Mouse (Mus musculus): ENCODE results near the gene Gm11639. TPM values are rescaled to one million over a fixed set of nuclear protein-coding genes. Genes with fewer than 3 reads are reported as not detected.

Gene Gm11639
- total and polyA plus RNA-seq, 3 experiments: 0.21 to 0.67 (median 0.32) TPM

- H3K9ac ChIP-seq (ENCODE audit: insufficient read depth, low read depth): no peak overlapping the region
- no peaks in the 10 kb centered on the region for H3K9me3 ChIP-seq (replicated peaks; ENCODE audit: low read length)
- in situ Hi-C loops (cut with MboI; ENCODE audit: low pct_ligation_motif_present, low pct_unique_long_range_greater_than_20kb, low sequenced_read_pairs) (no loop called here), dilution Hi-C loops (cut with MboI; ENCODE audit: extremely low pct_ligation_motif_present, extremely low pct_unique_long_range_greater_than_20kb, low sequenced_read_pairs) (no loop called here)
- H3K27me3 ChIP-seq (replicated peaks): no peaks in the 10 kb centered on the region
- H3K4me1 ChIP-seq (ENCODE audit: control insufficient read depth in 1 of 2, insufficient read depth in 2 of 2): no peaks in the 10 kb centered on the region
- peaks cover 10 to 20% of the 10 kb centered on the region in 2 experiments for H3K36me3 ChIP-seq (replicated peaks in 1 of 2; ENCODE audit: control insufficient read depth in 1 of 2, insufficient read depth in 1 of 2, low read length in 1 of 2)
- H3K4me3 ChIP-seq (replicated peaks in 1 of 3; ENCODE audit: low read depth in 2 of 3, low read length in 2 of 3, poor library complexity in 1 of 3): no peak overlapping the region
- no peak overlapping the region for H3K27ac ChIP-seq (ENCODE audit: insufficient read depth, low read depth)
- DNase-seq (ENCODE audit: extremely low read depth): no peak
- H3K4me2 ChIP-seq (ENCODE audit: insufficient read depth, low read depth, poor library complexity, severe bottlenecking): no peak overlapping the region
- no peaks in the 10 kb centered on the region for H3K79me2 ChIP-seq (replicated peaks; ENCODE audit: control insufficient read depth, extremely low read depth, insufficient read depth, poor library complexity, severe bottlenecking)
- TF ChIP-seq KAT2A (IDR thresholded peaks at IDR 0.05; ENCODE audit: insufficient replicate concordance, low read length): no peak
- TF ChIP-seq ZKSCAN1 (IDR thresholded peaks at IDR 0.05; ENCODE audit: borderline replicate concordance, low read depth, low read length): no peak
- TF ChIP-seq MAZ (IDR thresholded peaks at IDR 0.05; ENCODE audit: low read depth, low read length): no peak
- TF ChIP-seq USF1 (IDR thresholded peaks at IDR 0.05; ENCODE audit: low read depth, low read length): no peak
- TF ChIP-seq SIN3A (IDR thresholded peaks at IDR 0.05; ENCODE audit: low read length): no peak
- TF ChIP-seq MYC (IDR thresholded peaks at IDR 0.05; ENCODE audit: low read depth, low read length): no peak
- TF ChIP-seq ZC3H11A (IDR thresholded peaks at IDR 0.05; ENCODE audit: low read depth, low read length): no peak
- TF ChIP-seq EP300 (IDR thresholded peaks at IDR 0.05; ENCODE audit: low read length): no peak
- no peak for TF ChIP-seq SMC3 (IDR thresholded peaks at IDR 0.05; ENCODE audit: low read depth, low read length)
- no peak for TF ChIP-seq E2F4 (IDR thresholded peaks at IDR 0.05; ENCODE audit: insufficient replicate concordance, low read depth, low read length)
- TF ChIP-seq JUND (conservative IDR thresholded peaks at IDR 0.05; ENCODE audit: low read depth, low read length): no peak
- no peak for TF ChIP-seq CHD1 (IDR thresholded peaks at IDR 0.05; ENCODE audit: low read depth, low read length)
- no peak for TF ChIP-seq MXI1 (IDR thresholded peaks at IDR 0.05; ENCODE audit: low read depth, low read length)
- no peak for TF ChIP-seq TCF12 (IDR thresholded peaks at IDR 0.05; ENCODE audit: low read depth, low read length)
- no peak for TF ChIP-seq NELFE (IDR thresholded peaks at IDR 0.05; ENCODE audit: low read depth, low read length)
Measured at GRCm38 (mm10) chr11:105145211-105145610, 459.7 kb downstream of the Gm11639 start.

GRCm38 (mm10) chr11:105146593-105146992 lies 461.1 kb downstream of the Gm11639 start, which contains the start of gene Gm10842:
Gm10842 (plus strand) TSS chr11:105146893.
- peaks cover 0 to 9% of the 10 kb centered on the region in 2 experiments for H3K36me3 ChIP-seq (replicated peaks in 1 of 2; ENCODE audit: control insufficient read depth in 1 of 2, insufficient read depth in 1 of 2, low read length in 1 of 2)
- H3K9ac ChIP-seq (ENCODE audit: insufficient read depth, low read depth): no peak within 1 kb of the TSS
- TF ChIP-seq IRF4 (IDR thresholded peaks at IDR 0.05; ENCODE audit: low read depth, low read length) (no peak), UBTF (IDR thresholded peaks at IDR 0.05; ENCODE audit: low read depth, low read length) (no peak), RAD21 (IDR thresholded peaks at IDR 0.05; ENCODE audit: low read depth, low read length) (no peak), POLR2AphosphoS2 (IDR thresholded peaks at IDR 0.05; ENCODE audit: low read depth, low read length) (no peak), CHD1 (IDR thresholded peaks at IDR 0.05; ENCODE audit: low read depth, low read length) (no peak), ZNF384 (IDR thresholded peaks at IDR 0.05; ENCODE audit: low read depth, low read length) (no peak)
- dilution Hi-C loops (cut with MboI; ENCODE audit: extremely low pct_ligation_motif_present, extremely low pct_unique_long_range_greater_than_20kb, low sequenced_read_pairs): no loop called here
- no peaks in the 10 kb centered on the region for H3K79me2 ChIP-seq (replicated peaks; ENCODE audit: control insufficient read depth, extremely low read depth, insufficient read depth, poor library complexity, severe bottlenecking)
- H3K27me3 ChIP-seq (replicated peaks): no peaks in the 10 kb centered on the region
- no peaks in the 10 kb centered on the region for H3K9me3 ChIP-seq (replicated peaks; ENCODE audit: low read length)
- peaks cover 0 to under 1% of the 10 kb centered on the region in 2 experiments; a peak in 2 of 4 replicates for H3K4me1 ChIP-seq (ENCODE audit: control insufficient read depth in 1 of 2, insufficient read depth in 2 of 2)
- no peak for DNase-seq (ENCODE audit: extremely low read depth)
- no peak within 1 kb of the TSS for H3K4me2 ChIP-seq (ENCODE audit: insufficient read depth, low read depth, poor library complexity, severe bottlenecking)
- in situ Hi-C loops (cut with MboI; ENCODE audit: low pct_ligation_motif_present, low pct_unique_long_range_greater_than_20kb, low sequenced_read_pairs): no loop called here
- H3K27ac ChIP-seq (ENCODE audit: insufficient read depth, low read depth): no peak within 1 kb of the TSS
- no peak within 1 kb of the TSS for H3K4me3 ChIP-seq (replicated peaks in 1 of 3; ENCODE audit: low read depth in 2 of 3, low read length in 2 of 3, poor library complexity in 1 of 3)

Measured in CH12.LX (cell line).